Mouse (Mus musculus): ENCODE data around the gene Scrn1. TPM values are rescaled to one million over a fixed set of nuclear protein-coding genes. Genes with fewer than 3 reads are reported as not detected.

Gene Scrn1
- polyA plus RNA-seq, 1 experiment from 2014 or later: 109 TPM

GRCm38 (mm10) chr6:54494612-54495398, 71.5 kb downstream of the Scrn1 start:
- H3K27ac ChIP-seq (ENCODE audit: low read depth, low read length): no peak overlapping the region
- no peak for ATAC-seq
- no peaks in the 10 kb centered on the region for H3K9me3 ChIP-seq (ENCODE audit: control insufficient read depth, low read length)
- 61% methylated on average over 11 of the region's 11 CpGs for WGBS
- H3K27me3 ChIP-seq (replicated peaks; ENCODE audit: control insufficient read depth, insufficient read depth, low read length): no peaks in the 10 kb centered on the region
- no peak overlapping the region for H3K4me3 ChIP-seq (ENCODE audit: low read length)
- H3K4me2 ChIP-seq (ENCODE audit: low read length): no peak overlapping the region
- no peaks in the 10 kb centered on the region for H3K4me1 ChIP-seq (ENCODE audit: control insufficient read depth, insufficient read depth, low read depth, low read length)
- no peaks in the 10 kb centered on the region for H3K36me3 ChIP-seq (ENCODE audit: control insufficient read depth, insufficient read depth, low read length)
- H3K9ac ChIP-seq (ENCODE audit: low read depth, low read length): no peak overlapping the region

DNA sequence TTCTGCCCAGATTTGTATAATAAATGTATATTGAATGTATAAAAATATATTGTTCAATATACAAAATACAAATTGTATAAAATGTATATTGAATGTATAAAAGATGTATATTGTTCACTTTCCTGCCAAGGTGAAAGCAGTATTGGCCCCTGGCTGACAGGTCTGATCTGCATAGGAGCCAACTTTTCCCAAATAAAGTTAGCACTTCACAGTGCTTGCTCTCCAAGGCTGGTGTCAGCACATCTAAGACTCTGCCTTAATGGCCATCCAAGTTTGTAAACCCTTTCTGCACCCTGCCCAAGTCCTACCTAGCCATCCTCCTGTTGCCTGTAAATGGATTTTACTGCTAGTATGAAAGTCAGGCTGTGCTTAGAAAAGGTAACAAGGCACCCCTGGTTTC, 72.2 kb downstream of the Scrn1 start:
- Histone ChIP-seq H3K4me1 (ENCODE audit: control insufficient read depth, insufficient read depth, low read depth, low read length) (no peaks in the 10 kb centered on the region), H3K27ac (ENCODE audit: low read depth, low read length) (no peak overlapping the region)
- no peak for ATAC-seq

DNA sequence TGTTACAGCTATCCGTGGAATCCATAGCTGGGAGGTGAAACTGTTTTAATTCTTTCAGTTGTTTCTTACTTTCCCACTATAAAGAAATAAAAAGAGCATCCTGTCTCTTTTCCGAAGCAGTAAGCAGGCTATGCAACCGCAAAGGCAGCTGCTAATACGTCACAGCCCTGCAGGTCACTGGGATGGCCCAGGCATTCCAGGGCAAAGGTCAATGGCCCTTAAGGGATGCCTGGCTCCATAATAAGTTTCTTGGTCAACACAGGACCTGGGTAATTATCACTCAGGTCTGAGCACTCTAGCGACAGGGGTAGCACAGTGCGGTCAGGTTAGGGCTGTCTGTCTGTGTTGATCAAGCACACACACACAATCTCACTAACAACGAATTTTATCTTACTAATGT, 75.2 kb downstream of the Scrn1 start:
- no peaks in the 10 kb centered on the region for H3K4me1 ChIP-seq (ENCODE audit: control insufficient read depth, insufficient read depth, low read depth, low read length)
- H3K4me3 ChIP-seq (ENCODE audit: low read length): no peak overlapping the region
- H3K9ac ChIP-seq (ENCODE audit: low read depth, low read length): no peak overlapping the region
- no peak overlapping the region for H3K27ac ChIP-seq (ENCODE audit: low read depth, low read length)
- ATAC-seq: no peak
- no peak overlapping the region for H3K4me2 ChIP-seq (ENCODE audit: low read length)
- 78% methylated on average over 7 of the region's 7 CpGs for WGBS
- H3K36me3 ChIP-seq (ENCODE audit: control insufficient read depth, insufficient read depth, low read length): no peaks in the 10 kb centered on the region
- H3K27me3 ChIP-seq (replicated peaks; ENCODE audit: control insufficient read depth, insufficient read depth, low read length): no peaks in the 10 kb centered on the region
- no peaks in the 10 kb centered on the region for H3K9me3 ChIP-seq (ENCODE audit: control insufficient read depth, low read length)

More for the DNA sequence above, 72.2 kb downstream of the Scrn1 start:
- Histone ChIP-seq H3K27me3 (replicated peaks; ENCODE audit: control insufficient read depth, insufficient read depth, low read length) (no peaks in the 10 kb centered on the region), H3K4me2 (ENCODE audit: low read length) (no peak overlapping the region), H3K4me3 (ENCODE audit: low read length) (no peak overlapping the region), H3K9ac (ENCODE audit: low read depth, low read length) (no peak overlapping the region), H3K36me3 (ENCODE audit: control insufficient read depth, insufficient read depth, low read length) (no peaks in the 10 kb centered on the region), H3K9me3 (ENCODE audit: control insufficient read depth, low read length) (no peaks in the 10 kb centered on the region)

GRCm38 (mm10) chr6:54485973-54486569, 80.2 kb downstream of the Scrn1 start:
- WGBS: 45% methylated on average over 6 of the region's 6 CpGs
- H3K4me3 ChIP-seq (ENCODE audit: low read length): no peak overlapping the region; the same call in 1 of the 2 replicates
- ATAC-seq: no peak; the same call in 1 of the 2 replicates

GRCm38 (mm10) chr6:54485435-54485901, 80.8 kb downstream of the Scrn1 start:
- peak overlapping the region; percentile 26 for H3K4me3 ChIP-seq (ENCODE audit: low read length)
- H3K4me1 ChIP-seq (ENCODE audit: control insufficient read depth, insufficient read depth, low read depth, low read length): no peaks in the 10 kb centered on the region; the same call in 1 of the 2 replicates
- H3K36me3 ChIP-seq (ENCODE audit: control insufficient read depth, insufficient read depth, low read length): no peaks in the 10 kb centered on the region
- peak overlapping the region; percentile 56 for H3K4me2 ChIP-seq (ENCODE audit: low read length)
- H3K9ac ChIP-seq (ENCODE audit: low read depth, low read length): peak overlapping the region; percentile 49
- H3K27me3 ChIP-seq (replicated peaks; ENCODE audit: control insufficient read depth, insufficient read depth, low read length): no peaks in the 10 kb centered on the region
- WGBS: 6% methylated on average over 25 of the region's 25 CpGs
- ATAC-seq: peak; percentile 53
- H3K9me3 ChIP-seq (ENCODE audit: control insufficient read depth, low read length): no peaks in the 10 kb centered on the region
- H3K27ac ChIP-seq (ENCODE audit: low read depth, low read length): no peak overlapping the region

More at GRCm38 (mm10) chr6:54485973-54486569, 80.2 kb downstream of the Scrn1 start:
- no peaks in the 10 kb centered on the region; the same call in 1 of the 2 replicates for H3K4me1 ChIP-seq (ENCODE audit: control insufficient read depth, insufficient read depth, low read depth, low read length)
- H3K27me3 ChIP-seq (replicated peaks; ENCODE audit: control insufficient read depth, insufficient read depth, low read length): no peaks in the 10 kb centered on the region
- H3K9me3 ChIP-seq (ENCODE audit: control insufficient read depth, low read length): no peaks in the 10 kb centered on the region
- peak overlapping the region; percentile 56 for H3K4me2 ChIP-seq (ENCODE audit: low read length)
- peak overlapping the region; percentile 49; the same call in 1 of the 2 replicates for H3K9ac ChIP-seq (ENCODE audit: low read depth, low read length)
- no peaks in the 10 kb centered on the region for H3K36me3 ChIP-seq (ENCODE audit: control insufficient read depth, insufficient read depth, low read length)
- H3K27ac ChIP-seq (ENCODE audit: low read depth, low read length): no peak overlapping the region

- H3K4me2 ChIP-seq (ENCODE audit: low read length): peak overlapping the region; percentile 56
- H3K9me3 ChIP-seq (ENCODE audit: control insufficient read depth, low read length): no peaks in the 10 kb centered on the region
- H3K4me1 ChIP-seq (ENCODE audit: control insufficient read depth, insufficient read depth, low read depth, low read length): no peaks in the 10 kb centered on the region; the same call in 1 of the 2 replicates
- H3K36me3 ChIP-seq (ENCODE audit: control insufficient read depth, insufficient read depth, low read length): no peaks in the 10 kb centered on the region
- H3K27ac ChIP-seq (ENCODE audit: low read depth, low read length): no peak overlapping the region
- H3K9ac ChIP-seq (ENCODE audit: low read depth, low read length): peak overlapping the region; percentile 20; the same call in 1 of the 2 replicates
- 24% methylated on average over 11 of the region's 12 CpGs for WGBS
- peak; percentile 65 for ATAC-seq
- peak overlapping the region; percentile 26 for H3K4me3 ChIP-seq (ENCODE audit: low read length)
- no peaks in the 10 kb centered on the region for H3K27me3 ChIP-seq (replicated peaks; ENCODE audit: control insufficient read depth, insufficient read depth, low read length)
These were observed 81.3 kb downstream of the Scrn1 start for GRCm38 (mm10) chr6:54485000-54485399.

DNA sequence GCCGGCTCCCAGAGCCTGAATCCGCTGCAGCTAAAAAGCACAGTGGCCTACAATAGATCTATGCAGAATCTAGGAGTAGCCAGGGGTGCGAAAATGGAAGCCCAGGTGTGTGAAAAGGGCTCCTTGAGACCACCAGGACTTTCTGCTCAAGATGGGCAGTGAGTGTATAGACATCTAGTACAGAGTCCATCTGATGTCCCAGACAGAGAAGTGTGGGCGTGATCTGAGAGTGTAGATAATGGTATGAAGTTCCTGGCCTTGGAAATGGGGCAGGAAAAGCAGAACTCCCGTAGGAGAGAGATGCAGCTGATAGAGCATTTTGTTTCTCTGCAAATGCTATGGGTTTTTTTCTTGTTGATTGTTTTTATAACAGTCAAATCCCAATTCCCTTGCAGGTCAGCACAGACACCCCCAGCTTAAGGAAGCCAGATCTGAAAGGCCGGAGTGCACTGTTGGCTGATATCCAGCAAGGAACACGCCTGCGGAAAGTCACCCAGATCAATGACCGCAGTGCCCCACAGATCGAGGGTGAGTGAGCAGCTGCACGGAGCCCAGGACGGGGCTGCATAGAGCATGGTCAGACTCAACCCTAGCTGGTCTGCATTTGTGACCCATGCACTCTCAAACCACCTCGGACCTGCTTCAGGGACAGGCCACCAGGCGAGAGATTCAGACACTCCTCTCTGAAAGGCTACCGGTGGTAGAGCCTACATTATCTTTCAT, 84.7 kb downstream of the Scrn1 start:
- ATAC-seq: no peak
- H3K4me2 ChIP-seq (ENCODE audit: low read length): no peak overlapping the region
- 77% methylated on average over 15 of the region's 15 CpGs for WGBS

GRCm38 (mm10) chr6:54478646-54479324, 87.5 kb downstream of the Scrn1 start:
- no peak for ATAC-seq
- H3K36me3 ChIP-seq (ENCODE audit: control insufficient read depth, insufficient read depth, low read length): no peaks in the 10 kb centered on the region
- no peak overlapping the region for H3K4me2 ChIP-seq (ENCODE audit: low read length)
- H3K9ac ChIP-seq (ENCODE audit: low read depth, low read length): no peak overlapping the region
- H3K27ac ChIP-seq (ENCODE audit: low read depth, low read length): peak overlapping the region; percentile 19; the same call in 1 of the 2 replicates
- WGBS: 51% methylated on average over 5 of the region's 5 CpGs
- H3K9me3 ChIP-seq (ENCODE audit: control insufficient read depth, low read length): no peaks in the 10 kb centered on the region
- H3K27me3 ChIP-seq (replicated peaks; ENCODE audit: control insufficient read depth, insufficient read depth, low read length): no peaks in the 10 kb centered on the region
- no peak overlapping the region for H3K4me3 ChIP-seq (ENCODE audit: low read length)
- peaks cover 8% of the 10 kb centered on the region for H3K4me1 ChIP-seq (ENCODE audit: control insufficient read depth, insufficient read depth, low read depth, low read length)

More for the DNA sequence above, 84.7 kb downstream of the Scrn1 start:
- Histone ChIP-seq H3K9ac (ENCODE audit: low read depth, low read length) (no peak overlapping the region), H3K27ac (ENCODE audit: low read depth, low read length) (no peak overlapping the region), H3K36me3 (ENCODE audit: control insufficient read depth, insufficient read depth, low read length) (no peaks in the 10 kb centered on the region), H3K4me1 (ENCODE audit: control insufficient read depth, insufficient read depth, low read depth, low read length) (peaks cover 3% of the 10 kb centered on the region), H3K4me3 (ENCODE audit: low read length) (no peak overlapping the region), H3K27me3 (replicated peaks; ENCODE audit: control insufficient read depth, insufficient read depth, low read length) (no peaks in the 10 kb centered on the region), H3K9me3 (ENCODE audit: control insufficient read depth, low read length) (no peaks in the 10 kb centered on the region)
